Mouse (Mus musculus): ENCODE measurements around the gene Stim1.

DNA sequence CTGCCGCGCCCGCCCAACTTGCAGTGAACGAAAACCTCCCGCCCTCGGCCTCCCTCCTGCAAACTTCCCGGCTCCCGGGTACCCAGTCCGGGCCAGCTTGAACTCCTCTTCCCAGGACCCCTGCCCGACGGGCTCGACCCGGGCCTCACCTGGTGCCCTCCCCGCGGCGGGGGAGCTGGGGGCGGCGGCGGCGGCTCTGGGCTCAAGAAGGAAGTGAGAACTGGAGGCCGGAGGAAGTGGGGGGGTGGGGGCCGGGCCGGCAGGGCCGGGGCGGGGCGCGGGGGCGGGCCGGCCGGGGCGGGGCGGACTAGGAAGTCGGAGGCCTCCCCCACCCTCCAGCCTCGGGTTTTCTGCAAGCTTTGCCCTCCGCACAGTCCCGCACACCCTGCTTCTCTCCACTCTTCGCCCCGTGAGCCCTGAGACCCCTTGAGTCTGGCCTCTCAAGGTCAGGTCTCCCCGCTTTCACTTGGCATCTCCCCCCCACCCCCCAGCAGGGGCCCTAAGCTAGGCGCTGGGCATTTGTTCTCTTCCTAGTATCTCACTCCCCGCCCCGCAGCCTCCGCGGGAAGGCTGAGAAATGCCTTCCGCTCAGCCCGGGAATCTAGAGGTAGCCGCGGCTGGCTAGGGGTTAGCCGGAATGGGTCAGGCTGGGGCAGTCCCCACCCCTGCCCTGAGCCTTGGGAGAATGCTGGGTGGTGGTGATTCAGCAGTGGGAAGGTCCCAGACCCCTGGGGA, 17.5 kb upstream of the Stim1 start:
- TF ChIP-seq GATA1 (IDR thresholded peaks at IDR 0.05; ENCODE audit: low read length) (no peak), TAL1 (IDR thresholded peaks at IDR 0.05; ENCODE audit: low read length) (no peak)

Data from erythroblast, embryonic 14.5 days (primary cell).